Mouse (Mus musculus) lung, postnatal 10 days (tissue): ENCODE results near the gene Pi4ka.

ENCODE experiments used
- DNase-seq: peaks from one replicate; pipeline ENCODE4 v3.0.0; 2021

The Pi4ka gene

DNA sequence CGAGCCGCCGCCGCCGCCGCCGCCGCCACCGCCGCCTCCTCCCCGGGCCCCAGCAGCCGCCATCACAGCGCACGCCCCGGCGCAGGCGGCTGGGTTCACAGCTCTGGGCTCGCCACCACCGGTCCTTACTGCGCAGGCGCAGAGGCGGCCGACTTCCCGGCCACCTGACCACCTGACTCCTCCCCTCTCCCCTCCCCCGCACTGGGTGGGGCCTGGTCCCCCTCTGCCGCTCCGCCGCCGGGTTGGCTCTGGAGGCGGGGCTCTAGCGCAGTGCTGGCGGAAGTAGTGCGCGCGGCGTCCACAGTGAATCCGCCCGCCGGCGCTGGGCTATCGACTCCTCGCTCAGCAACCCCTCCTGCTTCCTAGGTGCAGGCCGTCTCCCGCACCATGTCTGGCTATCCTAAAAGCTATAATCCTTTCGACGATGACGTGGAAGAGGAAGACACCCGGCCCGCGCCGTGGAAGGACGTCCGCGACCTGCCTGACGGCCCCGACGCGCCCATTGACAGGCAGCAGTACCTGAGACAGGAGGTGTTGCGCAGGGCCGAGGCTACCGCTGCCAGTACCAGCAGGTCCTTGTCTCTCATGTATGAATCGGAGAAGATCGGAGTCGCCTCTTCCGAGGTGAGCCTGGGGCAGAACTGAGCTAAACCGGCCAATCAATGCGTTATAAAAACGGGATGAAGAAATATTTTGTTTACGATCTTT, at the start of gene Pi4ka, which contains the start of gene Snap29:
Gene Pi4ka (minus strand): TSS at position 579 of the 708 bp plus-strand sequence.
Gene Snap29 (plus strand): TSS at position 251 of the 708 bp plus-strand sequence.
- DNase-seq, result peak; percentile 100

DNA sequence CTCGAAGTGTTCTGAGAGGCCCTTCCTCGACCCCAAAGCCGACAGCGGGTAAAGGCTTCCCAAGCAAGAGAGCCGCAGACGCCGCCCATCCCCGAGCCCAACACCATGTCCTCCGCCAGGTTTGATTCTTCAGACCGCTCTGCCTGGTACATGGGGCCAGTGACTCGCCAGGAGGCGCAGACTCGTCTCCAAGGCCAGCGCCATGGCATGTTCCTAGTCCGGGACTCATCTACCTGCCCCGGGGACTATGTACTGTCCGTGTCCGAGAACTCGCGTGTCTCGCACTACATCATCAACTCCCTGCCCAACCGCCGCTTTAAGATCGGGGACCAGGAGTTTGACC, 46.2 kb upstream of the Pi4ka start:
- DNase-seq, result peak; percentile 55

DNA sequence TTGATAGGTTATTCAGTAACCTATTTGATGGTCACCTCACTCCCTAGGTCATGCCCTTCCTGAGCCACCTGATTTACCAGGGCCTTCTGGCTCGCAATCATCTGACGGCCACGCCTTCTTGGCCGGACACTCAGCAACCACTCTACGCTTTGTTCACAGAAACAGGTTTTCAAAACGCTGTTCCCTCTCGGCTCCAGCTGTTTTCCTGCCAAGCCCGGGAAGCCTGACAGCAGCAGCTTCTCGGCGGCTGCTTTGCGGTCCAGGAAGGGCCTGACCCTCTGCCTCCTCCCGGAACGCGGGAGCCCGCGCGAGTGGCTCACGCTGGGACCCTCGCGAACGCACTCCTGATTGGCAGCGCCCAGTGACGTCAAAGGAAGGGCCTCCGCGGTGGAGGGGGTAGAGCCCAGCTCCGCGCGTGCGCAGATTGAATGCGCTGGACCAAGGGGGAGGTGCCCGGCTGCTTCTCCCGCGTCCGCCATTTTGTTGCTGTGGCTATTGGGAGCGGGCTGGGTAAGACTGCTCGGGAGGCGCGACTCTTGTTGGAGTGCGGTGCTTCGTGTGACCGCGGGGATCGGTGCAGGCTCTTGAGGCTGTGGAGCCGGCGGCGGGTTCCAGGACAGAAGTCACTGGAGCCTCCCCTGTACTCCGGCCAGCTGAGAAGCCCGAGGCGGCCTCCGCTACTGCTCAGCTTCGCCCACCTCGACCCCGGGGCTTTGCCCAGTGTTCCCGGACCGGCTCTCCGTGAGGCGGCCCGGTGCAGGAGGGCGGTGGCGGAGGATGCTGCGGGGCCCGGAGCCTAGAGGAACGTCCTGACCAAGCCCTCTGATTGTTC, 45.6 kb upstream of the Pi4ka start, which contains the start of gene Crkl:
Gene Crkl (plus strand): TSS at position 447 of the 832 bp plus-strand sequence.
- DNase-seq, result peak; percentile 99

DNA sequence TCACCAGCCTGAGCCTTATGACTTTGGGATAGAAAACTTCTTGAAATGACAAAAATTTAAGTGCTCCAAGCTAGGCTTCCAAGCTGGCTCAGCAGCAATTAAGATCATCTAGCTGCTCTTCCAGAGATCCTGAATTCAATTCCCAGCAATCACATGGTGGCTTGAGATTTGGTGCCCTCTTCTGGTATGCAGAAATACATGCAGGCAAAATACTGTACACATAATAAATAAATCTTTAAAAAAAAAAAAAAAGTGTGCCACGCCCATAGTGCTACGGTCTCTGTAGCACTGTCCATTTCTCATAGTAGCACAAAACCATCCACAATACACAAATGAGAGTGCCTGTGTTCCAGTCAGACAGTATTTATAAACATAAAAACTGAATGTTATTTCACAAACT, 26.5 kb upstream of the Pi4ka start:
- peak; percentile 16 for DNase-seq

DNA sequence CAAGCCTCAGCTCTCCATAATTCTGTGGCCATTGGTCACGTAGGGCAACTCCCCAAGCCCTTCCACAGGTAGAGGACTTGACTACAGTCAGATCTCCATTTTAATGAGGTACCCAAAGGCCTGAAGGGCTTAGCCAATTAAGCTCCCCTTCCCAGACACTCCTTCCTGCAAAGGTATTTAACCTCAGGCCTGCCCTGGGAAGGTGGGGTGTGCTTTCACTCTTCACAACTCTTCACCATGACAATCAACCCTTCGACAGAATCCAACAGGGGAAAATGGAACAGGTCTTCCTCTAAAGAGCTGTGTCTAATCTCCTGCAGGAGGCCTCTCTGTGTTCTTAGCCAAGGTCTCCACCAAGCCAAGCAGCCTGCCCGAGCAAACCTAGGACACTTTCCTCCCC, 16.9 kb upstream of the Pi4ka start:
- DNase-seq, result no peak

DNA sequence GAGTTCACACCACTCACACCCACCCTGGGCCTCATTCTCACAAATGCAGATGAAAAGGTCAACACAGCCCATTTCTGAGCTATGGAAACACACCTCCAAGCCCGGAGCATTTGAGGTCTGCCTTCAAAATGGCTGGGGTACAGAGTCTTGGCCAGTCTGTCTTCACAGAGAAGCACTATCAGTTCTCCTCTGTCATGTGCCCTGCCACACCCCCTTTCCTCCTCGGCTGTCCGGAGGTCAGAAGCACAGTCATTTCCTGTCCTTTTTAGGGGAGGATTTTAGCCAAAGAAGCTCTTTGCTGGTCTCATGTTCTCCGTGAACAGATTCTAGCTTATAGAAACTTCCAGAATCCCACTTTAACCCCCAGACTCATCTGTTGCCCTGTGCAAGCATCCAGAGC, 4.1 kb upstream of the Pi4ka start:
- DNase-seq, result peak; percentile 19

DNA sequence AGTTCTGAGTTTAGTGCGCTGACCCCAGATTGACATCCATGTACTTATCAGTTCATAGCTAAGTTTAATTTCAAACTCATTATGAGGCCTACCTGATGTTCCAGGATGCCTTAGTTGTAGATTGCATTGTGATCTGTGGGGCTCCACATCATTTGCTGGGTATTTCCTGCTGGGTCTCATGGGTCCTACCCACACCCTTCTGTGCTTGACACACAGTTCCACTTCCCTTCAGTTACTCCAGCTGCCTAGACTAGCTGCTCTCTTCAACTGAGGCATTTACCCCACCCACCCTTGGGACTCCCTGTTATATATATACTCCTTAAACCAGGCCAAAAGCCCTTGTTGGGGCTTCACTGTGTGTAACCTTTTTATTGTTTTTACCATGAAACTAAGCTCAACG, 2.9 kb upstream of the Pi4ka start:
- DNase-seq, result no peak

DNA sequence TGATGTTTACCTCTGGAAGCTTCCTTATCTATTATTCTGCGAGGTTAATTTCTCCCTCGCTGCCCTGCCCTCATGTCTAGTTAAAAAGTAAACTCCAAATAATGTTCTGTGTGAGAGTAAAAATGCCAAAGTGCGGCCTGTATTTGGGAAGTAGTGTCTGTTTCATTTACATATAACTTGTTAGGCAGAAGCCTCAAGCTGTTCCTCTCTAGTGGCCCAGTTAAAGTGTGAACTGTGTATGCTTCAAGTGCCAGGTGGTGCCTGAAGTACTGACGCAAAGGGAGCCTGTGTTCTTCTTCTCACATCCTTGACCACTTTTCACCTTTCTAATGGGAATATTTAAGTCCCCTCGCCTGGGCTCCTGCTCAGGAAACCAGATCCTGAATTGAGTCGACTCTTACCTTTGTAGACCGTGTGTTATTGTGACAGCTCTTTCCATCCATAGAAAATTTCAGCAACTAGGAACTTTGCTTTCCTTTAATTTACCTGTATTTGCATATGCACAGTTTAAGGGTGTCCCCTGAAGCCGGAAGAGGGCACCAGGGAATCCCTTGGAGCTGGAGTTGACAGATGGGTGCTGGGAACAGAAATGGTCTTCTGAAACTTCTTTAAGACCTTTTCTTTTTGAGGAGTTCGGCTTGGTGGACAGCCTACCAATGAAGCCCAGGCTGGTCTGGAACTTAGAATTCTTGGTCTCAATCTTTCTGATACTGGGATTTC, 558 bp upstream of the Pi4ka start:
- DNase-seq, result no peak

DNA sequence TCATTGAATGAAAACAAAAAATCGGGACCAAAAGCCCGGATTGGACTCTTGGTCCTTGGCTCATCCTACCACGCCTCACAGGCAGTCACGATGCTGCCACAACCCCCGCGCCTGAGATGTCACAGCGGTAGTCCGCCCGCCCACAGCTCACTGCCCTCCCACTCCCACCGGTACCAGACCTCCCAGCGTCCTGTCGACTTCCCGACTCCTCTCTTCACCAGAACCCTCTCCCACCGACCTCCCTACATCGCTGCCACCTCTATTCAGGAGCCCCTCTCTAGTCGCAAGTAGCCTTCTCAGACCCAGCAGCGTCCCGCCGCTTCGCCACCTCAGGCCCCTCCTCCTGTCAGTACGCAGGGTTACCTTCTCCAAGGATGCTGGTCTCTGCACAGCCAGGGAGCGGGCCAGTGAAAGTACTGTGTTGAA, 830 bp downstream of the Pi4ka start:
- peak; percentile 74 for DNase-seq

DNA sequence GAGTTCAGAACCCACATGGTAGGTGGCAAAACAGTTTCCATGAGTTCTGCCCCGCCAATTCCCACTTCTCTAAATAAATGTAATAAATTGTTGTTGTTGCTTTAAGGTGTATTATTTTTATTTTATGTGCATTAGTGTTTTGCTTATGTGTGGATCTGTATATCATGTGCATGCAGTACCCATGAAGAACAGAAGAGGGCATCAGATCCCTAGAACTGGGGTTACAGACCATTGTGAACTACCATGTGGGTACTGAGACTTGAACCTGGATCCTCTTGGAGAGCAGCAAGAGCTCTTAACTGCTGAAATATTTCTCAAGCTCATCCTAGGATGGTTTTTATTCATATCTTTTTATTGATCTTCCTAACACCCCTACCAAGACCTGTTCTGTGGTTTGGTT, 3.3 kb downstream of the Pi4ka start:
- peak; percentile 58 for DNase-seq

DNA sequence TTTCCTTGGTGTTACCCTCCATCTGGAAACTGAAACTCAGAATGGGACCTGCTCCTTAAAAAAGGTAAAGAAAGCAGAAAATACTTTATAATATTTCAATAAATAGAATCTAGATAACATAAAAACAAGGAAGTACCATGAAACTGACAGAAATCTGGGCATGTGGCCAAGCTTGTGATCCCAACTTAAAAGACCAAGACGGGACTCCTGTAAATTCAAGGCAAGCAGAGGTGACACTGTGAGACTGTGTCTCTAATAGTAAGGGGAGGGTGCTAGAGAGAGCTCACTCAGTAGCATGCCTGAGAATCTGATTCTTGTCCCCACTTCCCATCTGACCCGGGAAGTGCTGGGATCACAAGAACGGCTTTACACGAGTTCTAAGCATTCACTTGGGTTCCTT, 13.3 kb downstream of the Pi4ka start:
- DNase-seq, result no peak

DNA sequence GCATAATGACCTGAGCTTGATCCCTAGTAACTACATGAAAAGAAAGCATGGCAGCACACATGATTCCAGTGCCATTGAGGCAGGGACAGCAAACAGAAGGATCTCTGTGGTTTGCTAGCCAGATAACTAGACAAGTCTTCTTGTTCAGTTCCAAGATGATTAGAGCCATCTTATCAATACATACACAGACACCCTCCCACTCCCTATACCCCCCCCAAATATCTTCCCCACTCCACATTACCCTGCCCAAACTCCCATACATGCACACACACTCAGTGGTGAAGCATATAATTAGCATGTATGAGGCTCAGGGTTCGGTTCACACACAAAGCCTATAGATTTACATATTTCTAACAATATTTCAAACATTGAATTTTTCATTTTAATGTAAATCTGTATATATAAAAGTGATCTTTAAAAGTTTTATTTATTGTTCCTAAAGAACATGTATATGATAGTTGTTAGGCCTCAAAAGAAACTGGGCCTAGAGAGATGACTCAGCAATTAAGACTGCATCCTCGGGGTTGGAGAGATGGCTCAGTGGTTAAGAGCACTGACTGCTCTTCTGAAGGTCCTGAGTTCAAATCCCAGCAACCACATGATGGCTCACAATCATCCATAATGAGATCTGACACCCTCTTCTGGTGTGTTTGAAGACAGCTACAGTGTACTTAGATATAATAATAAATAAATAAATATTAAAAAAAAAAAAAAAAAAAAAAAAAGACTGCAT, 22.4 kb downstream of the Pi4ka start:
- no peak for DNase-seq

DNA sequence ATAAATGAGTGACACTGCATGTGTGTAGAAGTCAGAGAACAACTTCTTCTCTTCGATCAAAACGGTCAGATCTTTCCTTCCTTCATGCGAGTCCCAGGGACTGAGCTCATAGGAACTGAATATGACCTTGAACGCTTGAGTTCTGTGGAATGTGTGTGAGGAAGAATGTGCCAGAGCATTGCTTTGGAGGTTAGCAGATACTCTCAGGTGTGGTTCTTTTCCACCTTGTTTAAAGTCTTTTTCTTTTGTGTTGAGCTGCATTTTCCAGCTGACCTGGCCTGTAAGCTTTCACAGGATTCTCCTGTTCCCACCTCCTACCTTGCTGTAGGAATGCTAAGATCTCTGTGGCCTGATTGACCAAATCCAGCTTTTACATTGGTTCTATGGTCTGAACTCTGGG, 23.8 kb downstream of the Pi4ka start:
- DNase-seq, result no peak

DNA sequence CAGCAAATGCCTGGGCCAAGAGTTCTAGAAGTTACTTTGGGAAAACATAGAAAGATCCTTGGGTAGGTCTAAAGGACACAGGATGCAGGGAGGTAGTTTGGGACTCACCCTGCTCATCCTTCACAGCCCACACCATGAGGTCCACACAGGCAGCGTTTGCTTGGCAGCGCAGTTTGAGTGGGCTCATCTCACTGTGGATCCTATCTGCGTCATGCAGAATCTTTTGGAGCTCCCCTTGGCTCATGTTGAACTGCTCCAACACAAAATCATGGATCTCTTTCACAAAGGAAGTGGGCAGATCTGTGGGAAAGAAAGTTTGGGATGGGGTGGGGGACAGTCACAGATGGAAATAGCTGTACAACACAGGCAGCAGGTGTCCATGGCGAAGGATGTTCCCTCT, 47.3 kb downstream of the Pi4ka start:
- no peak for DNase-seq

DNA sequence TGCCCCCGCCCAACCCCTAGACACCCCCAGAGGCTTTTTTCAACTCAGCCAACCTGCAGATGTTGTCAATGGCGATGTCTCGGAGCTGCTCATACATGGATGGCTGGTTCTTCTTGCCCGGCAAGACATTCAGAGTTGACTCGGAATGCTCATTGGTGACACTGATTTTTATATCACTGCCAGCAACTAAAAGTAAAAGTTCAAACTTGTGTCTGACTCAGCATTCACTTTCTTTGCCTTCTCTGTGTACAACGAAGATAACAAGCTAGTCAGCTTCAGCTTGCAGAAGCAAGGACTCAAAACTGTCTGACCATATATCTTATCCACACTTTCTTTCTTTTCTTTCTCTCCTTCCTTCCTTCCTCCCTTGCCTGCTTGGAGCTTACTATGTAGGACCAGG, 50.1 kb downstream of the Pi4ka start:
- DNase-seq, result no peak

DNA sequence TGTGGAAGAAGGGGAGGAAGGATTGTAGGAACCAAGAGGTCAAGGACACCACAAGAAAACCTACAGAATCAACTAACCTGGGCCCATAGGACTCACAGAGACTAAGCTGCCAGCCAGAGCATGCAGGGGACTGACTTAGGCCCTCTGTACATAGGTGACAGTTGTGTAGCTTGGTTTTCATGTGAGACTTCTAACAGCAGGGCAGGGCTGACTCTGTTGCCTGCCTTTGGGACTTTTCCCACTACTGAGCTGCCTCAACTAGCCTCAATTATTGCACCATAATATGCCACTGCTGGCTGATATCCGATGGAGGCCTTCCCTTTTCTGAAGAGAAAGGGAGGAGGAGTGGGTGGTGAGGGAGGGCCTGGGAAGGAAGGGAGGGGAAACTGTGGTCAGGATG, 59.3 kb downstream of the Pi4ka start:
- DNase-seq, result no peak

DNA sequence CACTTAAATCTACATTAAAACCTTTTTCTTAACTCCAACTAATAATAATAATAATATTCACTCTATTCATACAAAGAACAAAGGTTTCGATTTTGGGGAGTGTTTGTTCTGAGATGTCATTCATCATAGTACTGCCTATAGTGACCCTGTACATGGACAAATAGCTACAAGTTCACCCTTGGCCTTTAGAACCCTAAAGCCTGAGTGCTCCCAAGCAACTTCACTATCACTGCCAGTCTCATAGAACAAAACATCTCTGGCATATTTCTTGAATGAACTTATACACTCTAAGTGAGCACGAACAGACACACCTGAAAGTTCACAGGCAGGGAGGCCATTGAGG, 60.3 kb downstream of the Pi4ka start:
- DNase-seq, result no peak

DNA sequence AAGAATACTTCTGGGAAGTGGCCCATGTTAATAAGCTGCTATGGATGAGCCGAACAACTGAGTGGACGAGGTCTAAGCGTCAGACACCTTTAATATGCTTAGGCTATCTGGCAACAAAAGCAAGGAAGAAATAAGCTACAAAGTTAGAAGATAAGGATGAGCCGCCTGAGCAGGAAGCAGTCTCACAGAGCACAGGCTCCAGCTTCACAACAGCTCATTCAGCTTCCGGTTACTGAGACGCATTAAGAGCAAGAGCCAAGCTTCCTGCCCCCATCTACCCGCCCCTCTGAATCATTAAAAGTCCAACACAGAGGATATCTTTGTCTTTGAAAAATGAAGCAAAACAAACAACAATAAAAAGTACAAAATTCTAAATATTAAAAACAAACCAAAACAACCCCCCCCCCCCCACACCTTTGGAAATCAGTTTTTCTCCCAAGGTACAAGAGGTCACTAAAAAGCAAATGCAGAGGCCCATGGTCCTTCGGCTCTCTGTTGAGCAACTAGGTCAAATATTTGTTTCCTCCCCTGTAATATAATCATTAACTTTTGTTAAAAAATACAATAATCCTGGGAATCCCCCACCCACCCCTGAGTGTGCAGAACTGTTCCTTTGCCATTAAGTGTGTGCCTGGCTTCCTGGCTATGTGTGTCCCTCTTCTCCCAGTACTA, 60.8 kb downstream of the Pi4ka start:
- no peak for DNase-seq

DNA sequence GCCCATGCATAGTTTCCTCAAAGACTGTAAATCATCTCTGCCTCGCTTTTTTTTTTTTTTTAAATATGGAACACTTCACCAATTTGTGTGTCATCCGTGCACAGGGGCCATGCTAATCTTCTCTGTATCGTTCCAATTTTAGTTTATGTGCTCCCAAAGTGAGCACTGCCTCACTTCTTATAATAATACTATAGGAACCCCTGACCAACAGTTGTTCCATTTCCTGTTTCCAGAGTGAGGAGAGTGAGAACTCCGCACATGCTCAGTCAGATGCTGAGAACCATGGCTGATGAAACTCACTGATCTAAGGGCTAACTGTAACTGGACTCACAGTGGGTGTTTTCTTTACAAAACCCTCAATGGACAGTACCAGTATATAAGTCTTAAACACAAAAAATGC, 64.3 kb downstream of the Pi4ka start:
- no peak for DNase-seq

DNA sequence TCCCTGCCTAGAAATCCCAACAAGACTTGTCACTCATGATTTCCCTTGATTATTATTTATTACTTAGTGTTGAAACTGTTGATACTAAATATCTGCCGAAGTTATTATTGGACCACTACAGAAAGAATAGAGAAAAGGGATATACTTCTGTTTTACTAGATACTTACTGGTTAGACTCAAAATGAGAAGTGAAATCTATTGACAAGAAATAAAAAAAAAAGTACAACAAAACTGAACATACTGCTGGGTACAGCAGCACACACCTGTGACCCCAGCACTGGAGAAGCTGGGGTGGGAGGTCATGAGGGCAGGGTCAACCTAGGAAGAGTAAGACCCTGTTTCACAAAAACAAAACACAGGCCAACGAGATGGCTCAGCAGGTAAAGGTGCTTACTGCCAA, 65.4 kb downstream of the Pi4ka start:
- DNase-seq, result no peak

DNA sequence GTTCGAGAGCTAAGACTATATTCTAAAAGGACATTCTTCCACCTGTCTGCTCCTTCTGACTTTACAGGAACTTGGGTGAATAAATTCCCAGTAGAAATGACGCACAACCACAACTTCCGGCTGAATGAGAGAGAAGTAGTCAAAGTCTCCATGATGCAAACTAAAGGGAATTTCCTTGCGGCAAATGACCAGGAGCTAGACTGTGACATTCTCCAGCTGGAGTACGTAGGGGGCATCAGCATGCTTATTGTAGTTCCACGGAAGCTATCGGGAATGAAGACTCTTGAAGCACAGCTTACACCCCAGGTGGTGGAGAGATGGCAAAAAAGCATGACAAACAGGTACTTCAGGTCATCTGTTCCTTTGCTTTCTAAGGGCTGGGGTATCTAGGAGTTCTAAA, 66.4 kb downstream of the Pi4ka start:
- no peak for DNase-seq

DNA sequence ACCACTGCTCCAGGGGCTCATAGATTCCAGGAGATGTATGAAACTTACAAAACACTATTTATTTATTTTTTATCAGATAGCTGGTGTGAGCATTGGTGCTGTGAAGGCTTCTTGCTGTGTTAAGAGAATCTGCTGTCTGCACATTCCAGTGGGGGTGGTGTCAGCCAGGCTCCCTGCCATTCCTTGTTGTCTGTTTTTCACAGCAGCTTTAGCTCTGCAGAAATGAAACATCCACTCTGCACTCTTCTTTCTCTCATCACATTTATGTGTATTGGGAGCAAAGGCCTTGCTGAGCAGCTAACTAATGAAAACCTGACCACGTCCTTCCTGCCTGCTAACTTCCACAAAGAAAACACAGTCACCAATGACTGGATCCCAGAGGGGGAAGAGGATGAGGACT, 70.0 kb downstream of the Pi4ka start:
- no peak for DNase-seq

DNA sequence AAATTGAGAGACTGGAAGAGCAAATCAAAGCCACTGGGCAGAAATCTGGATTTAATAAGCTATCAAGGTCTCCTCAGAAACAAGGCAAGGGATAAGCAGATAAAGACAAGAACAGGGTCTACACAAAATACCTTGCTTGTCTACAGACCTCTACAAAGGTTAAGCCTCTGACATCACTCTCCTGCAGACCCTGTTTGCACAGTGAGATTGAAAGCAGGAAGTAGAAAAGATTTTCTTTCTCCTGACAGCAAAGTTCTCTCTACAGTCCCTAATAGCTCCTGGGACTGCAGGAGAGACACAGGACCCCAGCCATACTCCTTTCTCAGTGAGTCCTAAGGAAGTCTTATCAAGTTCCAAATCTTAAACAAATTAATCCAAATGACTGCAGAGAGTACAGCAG, 71.5 kb downstream of the Pi4ka start:
- no peak for DNase-seq
